Mouse (Mus musculus) telencephalon, adult 2 months (tissue): Measurements from ENCODE around the gene Map6d1.

Experiments
- DNase-seq: peaks from one replicate; pipeline ENCODE4 v3.0.0-alpha.2; 2011; ENCODE audit warnings: low read depth, low spot score

Gene Map6d1

DNA sequence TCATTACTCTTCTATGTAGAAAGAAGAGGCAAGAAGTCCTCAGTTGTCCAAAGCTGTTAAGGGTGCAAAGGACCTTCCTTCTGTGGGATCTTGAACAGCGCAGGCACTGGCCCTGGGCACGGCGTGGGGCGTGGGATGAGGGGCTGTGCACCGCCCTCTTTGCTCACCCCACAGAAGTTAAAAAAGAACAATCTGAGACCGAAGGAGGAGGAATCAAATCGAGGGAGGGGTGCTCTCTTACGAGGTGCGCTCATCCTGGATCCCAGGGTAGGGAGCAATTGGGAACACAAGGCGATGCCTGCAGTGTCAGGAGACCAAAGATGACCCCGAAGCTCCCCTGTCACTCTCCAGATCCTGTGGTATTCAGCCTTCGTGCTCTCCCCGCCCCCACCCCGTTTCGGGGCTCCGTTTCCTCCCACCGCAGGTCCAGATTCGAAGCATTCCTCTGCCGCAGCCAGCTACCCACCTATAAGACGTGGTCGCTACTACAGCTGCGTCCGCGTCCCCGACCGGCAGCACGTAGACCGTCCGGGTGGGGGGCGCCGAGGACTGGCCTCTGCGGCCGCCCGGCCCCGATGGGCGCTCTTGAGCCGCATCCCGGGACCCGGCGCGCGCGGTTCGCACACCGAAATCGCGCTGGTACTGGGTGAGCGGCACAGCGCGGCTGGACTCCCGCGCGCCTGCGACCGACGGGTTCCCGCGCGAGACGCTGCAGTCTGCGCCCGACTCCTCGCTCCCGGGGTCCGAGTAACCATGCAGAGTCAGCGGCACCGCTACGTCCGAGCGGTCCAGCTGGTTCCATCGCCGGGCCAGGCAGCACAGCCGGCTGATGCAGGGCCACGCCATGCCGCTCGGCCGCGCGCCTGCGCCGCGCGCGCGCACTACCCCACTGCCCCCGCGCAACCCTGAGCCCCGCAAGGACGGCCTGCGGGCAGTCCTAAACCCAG, at the start of gene Map6d1:
Gene Map6d1 (minus strand): TSS at position 891 of the 947 bp plus-strand sequence.
- no peak for DNase-seq

DNA sequence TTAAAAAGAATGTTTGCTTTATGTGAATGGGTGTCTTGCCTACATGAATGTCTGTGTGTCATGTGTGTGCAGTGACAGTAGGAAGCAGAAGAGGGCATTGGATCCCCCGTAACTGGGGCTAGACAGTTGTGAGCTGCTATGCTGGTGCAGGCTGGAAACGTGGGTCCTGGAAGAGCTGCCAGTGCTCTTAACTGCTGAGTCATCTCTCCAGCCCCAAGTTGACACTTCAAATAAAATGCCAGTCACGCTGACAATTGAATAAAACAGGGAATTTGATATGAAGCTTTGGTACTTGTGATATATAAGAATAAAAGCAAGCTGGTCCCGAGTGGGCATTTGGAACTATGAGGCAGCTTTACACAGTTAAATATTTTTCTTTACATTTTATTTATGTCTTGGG, 39.1 kb upstream of the Map6d1 start:
- no peak for DNase-seq

DNA sequence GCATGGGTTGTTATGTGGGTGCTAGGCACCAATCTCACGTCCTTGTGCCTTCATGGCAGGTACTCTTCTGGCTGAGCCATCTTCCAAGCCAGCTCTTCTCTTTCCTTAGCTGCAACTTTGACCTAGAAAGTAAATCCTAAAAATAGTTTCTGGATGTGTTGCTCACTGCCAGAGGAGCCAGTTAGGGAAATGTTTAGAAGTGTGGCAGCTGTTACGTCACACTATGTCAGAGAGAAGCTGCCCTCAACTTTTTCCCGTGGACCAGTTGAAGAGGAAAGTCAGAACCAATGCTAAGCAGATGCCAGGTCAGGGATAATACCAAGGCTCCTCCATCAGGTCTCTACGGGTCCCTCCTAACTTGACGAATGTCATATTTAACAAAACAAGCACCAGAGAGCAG, 38.2 kb upstream of the Map6d1 start:
- no peak for DNase-seq

DNA sequence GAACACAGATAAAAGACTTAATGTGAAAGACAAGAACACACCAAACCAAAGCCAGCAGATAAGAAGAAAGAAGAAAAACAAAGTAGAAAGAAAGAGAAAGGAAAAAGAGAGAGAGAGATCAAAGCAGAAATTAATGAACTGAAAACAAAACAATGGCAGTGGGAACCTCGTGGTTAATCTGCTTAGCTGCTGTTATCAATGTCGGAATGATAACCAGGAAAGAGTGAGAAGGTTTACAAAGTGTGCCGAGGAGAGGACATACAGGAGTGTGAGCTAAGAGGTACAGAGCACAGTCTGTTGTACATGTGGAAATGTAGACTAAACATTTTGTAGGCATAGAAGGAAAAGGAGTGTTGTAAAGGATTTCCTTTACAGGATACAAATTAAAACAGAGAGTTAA, 31.8 kb upstream of the Map6d1 start:
- no peak for DNase-seq

DNA sequence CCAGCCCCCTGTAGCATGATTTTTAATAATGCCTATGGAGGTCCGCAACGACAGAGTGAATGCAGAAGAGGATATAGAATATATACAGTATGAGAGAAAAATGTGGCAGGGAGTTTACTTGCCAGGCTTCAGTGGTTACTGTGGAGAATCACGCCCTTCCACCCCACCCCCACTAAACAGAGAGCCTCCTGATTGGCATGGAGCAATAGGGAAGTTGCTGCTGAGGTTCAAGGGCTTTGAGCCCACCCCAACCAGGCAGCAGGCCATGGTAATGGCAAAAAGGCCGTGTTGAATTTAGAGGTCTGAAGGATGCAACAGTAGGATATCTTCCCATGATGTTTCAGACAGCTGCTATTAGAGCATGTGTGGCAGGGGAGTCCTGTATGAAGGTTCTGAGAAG, 30.2 kb upstream of the Map6d1 start:
- no peak for DNase-seq

DNA sequence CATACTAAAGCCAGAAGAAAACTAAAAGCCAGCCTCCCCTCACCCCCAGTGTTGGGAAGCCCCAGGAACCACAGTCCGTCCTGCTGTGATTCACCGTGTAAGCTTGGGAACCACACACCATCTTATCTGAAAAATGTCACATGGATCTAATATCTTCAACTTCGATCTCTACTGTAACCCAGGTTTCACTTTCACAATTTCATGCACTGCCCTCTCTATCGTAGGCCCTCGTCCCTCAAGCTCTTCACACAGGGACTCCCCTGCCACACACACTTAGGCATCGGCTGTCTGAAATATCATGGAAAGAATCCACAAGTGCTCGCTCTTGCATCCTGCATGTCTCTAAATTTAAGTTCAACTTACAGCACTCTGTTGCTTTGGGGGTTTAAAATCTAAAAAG, 23.9 kb upstream of the Map6d1 start:
- no peak for DNase-seq

DNA sequence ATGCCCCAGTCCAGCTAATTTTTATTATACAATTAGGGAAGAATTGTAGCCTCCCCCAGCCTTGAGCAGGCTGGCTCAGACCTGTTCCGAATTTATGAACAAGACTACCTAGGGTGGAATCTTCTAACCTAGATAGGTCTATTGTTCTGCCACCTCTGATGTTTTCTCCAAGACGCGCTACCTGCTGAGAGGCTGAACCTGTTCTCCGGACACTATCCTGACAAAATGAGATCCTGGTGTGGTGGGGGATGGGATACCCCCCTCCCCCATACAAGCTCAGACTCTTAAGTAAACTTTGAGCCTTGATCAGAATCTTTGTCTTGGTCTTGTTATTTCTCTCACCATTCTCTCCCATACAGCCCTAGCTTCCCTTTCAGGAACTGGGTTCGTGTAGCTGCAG, 16.8 kb upstream of the Map6d1 start:
- DNase-seq: no peak

DNA sequence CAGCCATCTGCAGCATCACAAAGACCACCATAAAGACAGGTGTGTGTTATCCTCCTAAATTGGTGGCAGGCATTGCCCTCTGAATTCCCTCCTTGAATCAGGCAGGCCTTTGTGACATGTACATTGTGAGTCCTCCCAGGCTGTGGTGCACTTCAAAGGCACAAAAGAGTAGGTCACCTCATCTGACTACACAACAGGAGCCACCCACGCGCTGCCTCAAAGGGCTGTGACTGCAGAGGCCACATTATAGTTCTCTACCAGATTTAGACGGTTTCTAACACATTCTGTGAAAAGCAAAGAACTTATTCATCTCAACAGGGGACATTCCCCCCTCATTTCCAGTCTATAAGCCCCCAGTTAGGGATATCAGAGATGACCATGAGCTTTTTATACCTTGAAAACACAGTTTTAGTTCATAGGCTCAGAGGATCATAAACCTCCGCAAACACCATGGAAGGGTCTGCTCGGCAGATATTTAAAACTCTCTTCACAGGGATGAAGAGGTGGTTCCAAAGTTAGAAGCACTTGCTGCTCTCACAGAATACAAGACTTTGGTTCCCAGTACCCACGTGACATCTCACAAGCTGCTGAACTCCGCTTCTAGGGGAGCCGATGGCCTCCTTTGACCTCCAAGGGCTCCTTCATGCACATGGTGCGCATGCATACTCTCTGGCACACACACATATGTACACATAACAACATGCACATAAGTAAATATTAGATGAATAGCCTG, 7.5 kb upstream of the Map6d1 start:
- DNase-seq: peak; percentile 72

DNA sequence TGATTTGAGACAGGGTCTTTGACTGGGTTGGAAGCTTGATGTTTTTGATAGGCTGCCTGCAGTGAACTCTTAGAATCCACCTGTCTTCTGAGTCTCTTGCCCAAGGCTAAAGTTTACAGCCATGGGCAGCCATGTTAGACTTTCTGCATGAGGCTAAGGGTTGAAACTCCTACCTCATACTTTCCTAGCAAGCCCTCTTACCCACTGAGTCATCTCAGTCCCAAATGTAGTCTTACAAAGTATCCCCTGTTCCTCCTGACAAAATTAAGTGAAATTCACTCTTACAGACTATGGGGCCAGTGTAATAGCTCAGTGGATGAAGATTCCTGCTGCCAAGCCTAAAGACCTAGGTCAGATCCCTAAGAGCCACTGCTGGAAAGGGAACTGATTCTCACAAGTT, 5.9 kb upstream of the Map6d1 start:
- DNase-seq: no peak

DNA sequence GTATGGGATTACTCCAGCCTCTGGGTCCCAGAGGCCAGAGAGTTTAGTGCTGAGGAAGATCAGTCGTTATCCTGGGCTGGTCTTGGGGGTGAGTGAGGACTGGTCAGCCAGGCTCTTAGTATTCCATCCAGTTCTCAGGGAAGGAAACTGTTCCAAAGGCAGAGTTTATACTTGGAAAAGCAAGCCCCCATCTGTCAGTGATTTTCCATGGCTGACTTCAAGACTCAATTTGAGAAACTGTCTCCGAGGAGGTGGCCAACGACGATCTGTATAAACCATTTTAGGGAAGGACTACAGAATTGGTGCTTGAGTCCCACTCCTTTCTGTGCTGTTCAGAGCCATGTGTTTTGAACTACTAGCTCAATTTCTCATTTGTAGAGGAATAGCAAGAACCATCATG, 2.5 kb downstream of the Map6d1 start:
- DNase-seq: no peak

DNA sequence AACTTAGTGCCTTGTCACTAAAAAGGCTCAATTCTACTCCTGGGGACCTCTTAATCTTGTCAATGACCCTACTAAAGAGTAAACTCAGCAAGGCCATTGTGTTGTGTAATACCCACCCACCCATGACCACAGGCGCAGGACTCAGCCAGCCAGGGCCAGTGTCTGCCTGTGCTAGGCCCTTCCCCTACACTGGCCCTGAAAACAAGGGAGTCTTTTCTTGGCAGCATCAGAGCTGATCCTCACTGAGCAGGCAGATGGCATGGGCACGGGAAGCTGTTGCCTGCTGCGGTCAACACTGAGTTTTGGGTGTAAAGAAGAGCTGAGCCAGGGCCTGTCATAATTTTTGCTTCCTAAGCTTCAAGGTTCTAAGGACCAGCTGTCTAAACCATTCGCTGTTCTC, 3.7 kb downstream of the Map6d1 start:
- peak; percentile 85 for DNase-seq

DNA sequence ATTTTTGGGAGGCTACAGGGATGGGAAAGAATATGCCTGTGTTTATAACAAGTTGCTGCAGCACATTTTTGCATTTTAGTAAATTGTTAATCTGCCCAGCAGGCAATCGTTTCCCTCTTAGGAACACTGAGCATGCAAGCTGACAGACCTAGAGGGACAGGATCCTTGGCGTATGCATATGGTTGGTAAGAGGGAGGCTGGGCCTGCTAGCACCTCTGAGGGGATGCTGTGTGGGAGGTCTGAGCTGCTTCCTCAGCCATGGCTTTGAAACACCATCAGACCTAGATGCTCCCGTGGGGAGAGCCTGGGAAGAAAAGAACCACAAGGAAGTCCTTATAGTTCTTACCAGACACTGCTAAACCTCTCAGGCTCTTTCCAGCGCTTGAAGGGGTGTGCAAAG, 6.8 kb downstream of the Map6d1 start:
- peak; percentile 57 for DNase-seq

DNA sequence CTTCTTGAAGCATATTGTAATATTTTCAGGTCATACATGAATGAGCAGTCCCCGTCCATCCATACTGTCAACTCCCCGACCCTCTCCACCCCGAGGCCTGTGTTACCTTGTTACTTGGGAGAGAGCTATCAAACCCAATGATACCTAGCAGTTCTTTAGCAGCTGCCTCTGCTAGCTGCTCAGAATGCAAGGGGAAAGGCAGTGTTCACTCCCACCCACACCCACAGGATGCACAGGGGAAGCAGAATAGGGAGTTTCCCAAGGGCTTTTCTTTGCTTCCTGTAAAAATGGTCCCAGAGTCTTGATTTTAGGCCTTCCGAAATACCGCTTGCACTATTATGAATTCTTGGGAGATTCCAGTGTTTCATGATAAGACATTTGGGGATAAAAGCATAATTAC, 13.0 kb downstream of the Map6d1 start:
- no peak for DNase-seq

DNA sequence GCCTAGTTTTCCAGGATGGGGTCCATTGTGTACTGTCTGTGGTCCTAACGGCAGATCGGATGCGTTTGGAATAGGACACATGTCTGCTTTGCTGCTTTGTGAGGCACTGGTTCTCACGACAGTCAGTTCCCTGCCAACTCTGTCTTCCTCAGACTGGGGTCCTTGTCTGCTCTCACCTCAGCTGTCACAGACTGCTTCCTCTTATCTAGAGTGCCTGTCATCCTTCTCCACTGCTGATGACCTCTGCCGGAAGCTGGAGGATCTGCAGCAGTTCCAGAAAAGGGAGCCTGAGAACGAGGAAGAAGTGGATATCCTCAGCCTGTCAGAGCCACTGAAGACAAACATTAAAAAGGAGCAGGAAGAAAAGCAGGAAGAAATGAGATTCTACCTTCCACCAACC, 13.7 kb downstream of the Map6d1 start:
- DNase-seq: no peak

DNA sequence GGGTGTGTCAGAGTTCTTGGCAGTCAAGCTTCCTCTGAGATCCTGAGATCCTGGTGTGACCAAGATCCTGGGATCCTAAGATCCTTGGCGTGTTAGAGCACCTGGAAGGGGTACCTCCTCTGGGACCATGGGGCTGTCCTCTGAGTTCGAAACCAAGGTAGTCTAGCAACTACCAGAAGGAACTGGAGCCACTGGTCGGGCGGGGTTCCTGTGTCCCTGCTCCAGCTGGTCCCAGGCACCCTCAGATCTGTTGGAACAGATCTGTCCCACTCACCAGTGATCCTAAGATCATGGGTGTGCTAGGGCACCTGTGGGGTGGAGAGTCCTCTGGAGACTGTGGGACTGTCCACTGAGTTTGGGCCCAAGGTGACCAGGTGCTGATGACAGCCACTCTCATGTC, 14.5 kb downstream of the Map6d1 start:
- DNase-seq: no peak

DNA sequence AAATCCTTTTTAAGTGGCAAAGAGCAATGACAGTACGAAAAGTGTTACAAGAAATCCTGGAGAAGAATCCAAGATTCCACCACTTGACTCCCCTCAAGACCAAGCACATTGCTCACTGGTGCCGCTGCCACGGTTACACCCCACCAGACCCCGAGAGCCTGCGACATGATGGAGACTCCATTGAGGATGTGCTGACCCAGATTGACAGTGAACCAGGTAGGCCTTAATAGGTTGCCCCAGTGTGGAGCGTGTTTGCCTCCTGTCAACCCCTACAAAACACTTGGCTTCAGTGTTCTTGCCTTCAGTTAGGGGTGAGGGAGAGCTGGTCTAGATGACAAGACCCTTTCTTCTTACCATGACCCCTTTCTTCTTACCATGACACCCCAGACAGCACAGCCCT, 18.4 kb downstream of the Map6d1 start:
- no peak for DNase-seq

DNA sequence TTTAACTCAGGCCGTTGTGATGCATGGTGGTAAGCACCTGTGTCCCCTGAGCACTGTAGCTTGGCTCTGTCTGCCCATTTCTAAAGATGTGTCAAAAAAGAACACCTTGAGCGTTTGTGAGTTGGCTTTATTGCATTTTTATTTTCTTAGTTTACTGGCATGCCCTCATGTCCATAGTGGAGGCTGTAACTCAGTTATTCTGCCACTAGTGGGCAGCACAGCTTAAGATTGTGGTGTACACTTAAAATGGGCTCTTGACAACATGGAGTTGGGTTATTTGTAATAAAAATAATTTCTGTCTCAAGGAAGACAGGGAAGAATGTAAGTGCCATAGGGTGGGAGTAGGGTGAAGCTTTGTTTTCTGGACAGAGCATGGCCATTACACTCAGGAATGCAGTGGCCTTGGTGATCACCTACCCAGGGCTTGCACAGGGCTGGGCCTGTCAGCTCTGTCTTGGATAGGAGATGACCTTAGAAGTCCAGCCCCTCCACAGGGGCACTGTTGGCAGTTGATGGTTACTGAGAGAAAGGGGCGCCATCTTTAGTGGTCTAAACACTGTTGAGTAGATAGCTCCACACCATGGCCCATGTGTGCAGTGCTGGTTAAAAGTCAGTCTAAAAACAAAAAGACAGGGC, 27.4 kb downstream of the Map6d1 start:
- DNase-seq: peak; percentile 36

DNA sequence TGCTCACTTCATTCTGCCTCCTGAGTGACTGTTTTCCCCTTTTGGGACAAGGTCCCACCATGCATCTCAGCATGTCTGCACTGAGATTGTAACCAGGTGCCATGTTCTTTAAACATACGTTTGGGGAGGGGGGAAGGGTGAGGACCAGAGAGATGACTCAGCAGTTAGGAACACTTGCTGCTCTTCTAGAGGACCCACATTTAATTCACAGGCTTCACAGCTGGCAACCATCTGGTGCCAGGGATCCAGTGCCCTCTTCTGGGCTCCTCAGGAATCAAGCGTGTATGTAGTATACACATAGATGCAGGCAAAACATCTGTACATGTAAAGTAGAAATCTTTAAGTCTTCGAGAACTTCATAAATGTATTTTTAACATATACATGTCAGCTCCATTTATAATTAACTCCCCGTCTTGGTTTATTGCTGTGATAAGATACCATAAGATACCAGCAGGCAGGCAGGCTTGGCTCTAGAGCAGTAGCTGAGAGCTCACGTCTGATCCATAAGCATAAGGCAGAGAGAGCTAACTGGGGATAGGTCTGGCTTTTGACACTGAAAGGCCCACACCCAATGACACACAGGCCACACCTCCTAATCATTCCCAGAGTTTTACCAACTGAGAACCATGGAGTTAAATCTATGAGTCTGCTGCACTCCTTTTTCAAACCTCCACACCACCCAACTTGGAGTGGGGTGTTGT, 41.5 kb downstream of the Map6d1 start:
- DNase-seq: no peak

DNA sequence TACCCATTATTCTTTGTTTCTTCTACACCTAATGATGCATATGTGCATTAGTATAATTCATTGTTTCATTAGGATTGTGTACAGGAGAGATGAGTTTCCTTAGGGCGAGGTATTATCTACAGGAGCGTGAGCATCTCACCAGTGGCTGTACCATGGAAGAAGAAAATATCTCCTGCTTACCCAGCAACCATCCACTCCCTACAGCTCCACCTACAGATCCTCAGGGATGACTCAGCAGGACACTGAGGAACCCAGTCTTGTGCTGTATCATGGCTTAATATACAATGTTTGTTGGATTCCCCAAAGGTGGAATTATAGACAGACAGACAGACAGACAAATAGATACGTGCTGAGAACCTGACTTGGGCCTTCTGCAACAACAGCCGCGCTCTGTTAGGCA, 44.2 kb downstream of the Map6d1 start:
- DNase-seq: no peak

DNA sequence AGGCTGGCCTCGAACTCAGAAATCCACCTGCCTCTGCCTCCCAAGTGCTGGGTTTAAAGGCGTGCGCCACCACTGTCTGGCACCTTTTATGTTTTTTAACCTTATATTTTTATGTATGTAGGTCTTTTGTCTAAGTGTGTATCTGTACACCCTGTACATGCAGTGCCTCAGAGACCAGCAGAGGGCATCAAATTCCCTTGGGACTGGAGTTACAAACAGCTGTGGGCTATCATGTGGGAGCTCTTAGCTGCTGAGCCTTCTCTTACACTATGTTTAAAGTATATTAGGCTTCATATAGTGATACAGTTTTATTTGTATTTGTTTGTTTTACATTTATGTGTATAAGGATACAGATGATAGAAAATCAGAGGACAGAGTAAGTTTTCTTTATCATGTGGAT, 45.6 kb downstream of the Map6d1 start:
- DNase-seq: no peak

DNA sequence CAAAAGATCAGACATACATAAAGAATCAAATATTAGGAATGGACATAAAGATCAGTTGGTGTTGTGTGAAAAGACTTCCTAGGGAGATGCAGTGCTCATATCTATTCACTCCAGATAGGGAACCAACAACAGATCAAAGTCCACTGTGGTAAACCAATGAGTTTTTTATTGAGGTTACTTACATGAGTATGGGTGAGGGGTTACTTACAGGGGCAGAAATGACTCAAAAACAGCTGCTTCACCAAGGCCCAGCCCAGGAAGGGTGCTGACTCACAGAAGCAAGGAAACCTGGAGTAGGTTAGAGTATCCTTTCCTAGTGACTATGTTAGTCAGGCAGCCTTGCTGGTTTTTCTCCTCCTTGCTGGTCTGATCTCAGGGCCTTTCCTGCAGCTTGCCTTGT, 49.1 kb downstream of the Map6d1 start:
- no peak for DNase-seq
